Mouse (Mus musculus) forelimb bud, embryonic 11.5 days (tissue): ENCODE measurements around the gene Abraxas2.

ENCODE experiments used
- DNase-seq: peaks from one replicate; pipeline ENCODE4 v3.0.0-alpha.2; 2012; ENCODE audit warnings: low read depth, low spot score

The Abraxas2 gene

GRCm38 (mm10) chr7:132859042-132859958 is at the start of gene Abraxas2:
Gene Abraxas2, plus strand, starts transcription at chr7:132859225.
- DNase-seq = peak; percentile 87

- no peak for DNase-seq
These were observed 49.3 kb upstream of the Abraxas2 start for GRCm38 (mm10) chr7:132809721-132810120.

- peak; percentile 38 for DNase-seq
These were observed 48.7 kb upstream of the Abraxas2 start for GRCm38 (mm10) chr7:132810368-132810767.

- DNase-seq = peak; percentile 90
These were observed 48.1 kb upstream of the Abraxas2 start for GRCm38 (mm10) chr7:132810879-132811278.

GRCm38 (mm10) chr7:132811716-132812618 is 47.1 kb upstream of the Abraxas2 start:
- peak; percentile 35 for DNase-seq

GRCm38 (mm10) chr7:132812619-132813415 is 46.2 kb upstream of the Abraxas2 start:
- peak; percentile 48 for DNase-seq

GRCm38 (mm10) chr7:132813416-132814088 is 45.5 kb upstream of the Abraxas2 start, which contains the start of gene Fam53b:
Gene Fam53b, minus strand, starts transcription at chr7:132813886.
- peak; percentile 61 for DNase-seq

- DNase-seq = no peak
These were observed 45.0 kb upstream of the Abraxas2 start for GRCm38 (mm10) chr7:132814089-132814450.

- DNase-seq = peak; percentile 82
These were observed 43.9 kb upstream of the Abraxas2 start for GRCm38 (mm10) chr7:132815081-132815480.

- DNase-seq = no peak
These were observed 42.5 kb upstream of the Abraxas2 start for GRCm38 (mm10) chr7:132816528-132816927.

GRCm38 (mm10) chr7:132817056-132817455 is 42.0 kb upstream of the Abraxas2 start:
- DNase-seq = no peak

GRCm38 (mm10) chr7:132820692-132821091 is 38.3 kb upstream of the Abraxas2 start:
- no peak for DNase-seq

- no peak for DNase-seq
These were observed 35.2 kb upstream of the Abraxas2 start for GRCm38 (mm10) chr7:132823832-132824231.

GRCm38 (mm10) chr7:132824346-132825022 is 34.5 kb upstream of the Abraxas2 start:
- no peak for DNase-seq

GRCm38 (mm10) chr7:132830955-132831354 is 28.1 kb upstream of the Abraxas2 start:
- DNase-seq = no peak

- DNase-seq = no peak
These were observed 17.7 kb upstream of the Abraxas2 start for GRCm38 (mm10) chr7:132841287-132841686.

- no peak for DNase-seq
These were observed 16.6 kb upstream of the Abraxas2 start for GRCm38 (mm10) chr7:132842455-132842854.

GRCm38 (mm10) chr7:132843152-132843551 is 15.9 kb upstream of the Abraxas2 start:
- DNase-seq = no peak

- DNase-seq = peak; percentile 86
These were observed 6.7 kb upstream of the Abraxas2 start, which contains the start of gene Eef1akmt2 for GRCm38 (mm10) chr7:132852173-132852844. Gene Eef1akmt2, minus strand, starts transcription at chr7:132852673.
